Mouse (Mus musculus): ENCODE results near the gene Acta1. TPM values are rescaled to one million over a fixed set of nuclear protein-coding genes. Genes with fewer than 3 reads are reported as not detected.

Acta1 gene
- polyA plus RNA-seq, 1 experiment from 2014 or later, result 1.8 TPM

GRCm38 (mm10) chr8:123854252-123854651 lies 40.3 kb downstream of the Acta1 start:
- 78% methylated on average over 1 of the region's 1 CpGs for WGBS
- Histone ChIP-seq H3K4me3 (replicated peaks; ENCODE audit: low read depth, low read length) (no peak overlapping the region), H3K4me1 (replicated peaks; ENCODE audit: insufficient read depth, low read length) (no peaks in the 10 kb centered on the region), H3K9ac (ENCODE audit: low read depth, low read length) (no peak overlapping the region), H3K27me3 (ENCODE audit: insufficient read depth, low read length) (no peaks in the 10 kb centered on the region), H3K27ac (no peak overlapping the region), H3K9me3 (replicated peaks; ENCODE audit: low read length) (no peaks in the 10 kb centered on the region), H3K4me2 (ENCODE audit: low read length) (no peak overlapping the region), H3K36me3 (ENCODE audit: insufficient read depth, low read length) (no peaks in the 10 kb centered on the region)
- no peak for ATAC-seq (replicated peaks; ENCODE audit: low FRiP score, low read depth)
- DNase-seq (ENCODE audit: low spot score), result no peak
- TF ChIP-seq CTCF (IDR thresholded peaks at IDR 0.05; ENCODE audit: low read depth), result no peak

GRCm38 (mm10) chr8:123851590-123851989 lies 43.0 kb downstream of the Acta1 start:
- Histone ChIP-seq H3K4me2 (ENCODE audit: low read length) (no peak overlapping the region), H3K9me3 (replicated peaks; ENCODE audit: low read length) (no peaks in the 10 kb centered on the region), H3K27ac (no peak overlapping the region), H3K27me3 (ENCODE audit: insufficient read depth, low read length) (no peaks in the 10 kb centered on the region), H3K9ac (ENCODE audit: low read depth, low read length) (no peak overlapping the region), H3K4me1 (replicated peaks; ENCODE audit: insufficient read depth, low read length) (no peaks in the 10 kb centered on the region), H3K36me3 (ENCODE audit: insufficient read depth, low read length) (no peaks in the 10 kb centered on the region), H3K4me3 (replicated peaks; ENCODE audit: low read depth, low read length) (no peak overlapping the region)
- DNase-seq (ENCODE audit: low spot score), result no peak
- no peak for ATAC-seq (replicated peaks; ENCODE audit: low FRiP score, low read depth)
- TF ChIP-seq CTCF (IDR thresholded peaks at IDR 0.05; ENCODE audit: low read depth), result no peak
- 33% methylated on average over 5 of the region's 5 CpGs for WGBS

GRCm38 (mm10) chr8:123849352-123849751 lies 45.2 kb downstream of the Acta1 start:
- no peaks in the 10 kb centered on the region for H3K4me1 ChIP-seq (replicated peaks; ENCODE audit: insufficient read depth, low read length)
- H3K9ac ChIP-seq (ENCODE audit: low read depth, low read length), result no peak overlapping the region
- ATAC-seq (replicated peaks; ENCODE audit: low FRiP score, low read depth), result no peak
- H3K36me3 ChIP-seq (ENCODE audit: insufficient read depth, low read length), result no peaks in the 10 kb centered on the region
- H3K4me2 ChIP-seq (ENCODE audit: low read length), result no peak overlapping the region
- DNase-seq (ENCODE audit: low spot score), result no peak
- TF ChIP-seq CTCF (IDR thresholded peaks at IDR 0.05; ENCODE audit: low read depth), result no peak
- H3K27ac ChIP-seq, result no peak overlapping the region
- no peak overlapping the region for H3K4me3 ChIP-seq (replicated peaks; ENCODE audit: low read depth, low read length)
- no peaks in the 10 kb centered on the region for H3K9me3 ChIP-seq (replicated peaks; ENCODE audit: low read length)
- WGBS, result 90% methylated on average over 4 of the region's 4 CpGs
- no peaks in the 10 kb centered on the region for H3K27me3 ChIP-seq (ENCODE audit: insufficient read depth, low read length)

GRCm38 (mm10) chr8:123847546-123847945 lies 47.0 kb downstream of the Acta1 start:
- Histone ChIP-seq H3K36me3 (ENCODE audit: insufficient read depth, low read length) (no peaks in the 10 kb centered on the region), H3K27me3 (ENCODE audit: insufficient read depth, low read length) (no peaks in the 10 kb centered on the region), H3K4me3 (replicated peaks; ENCODE audit: low read depth, low read length) (no peak overlapping the region), H3K9ac (ENCODE audit: low read depth, low read length) (no peak overlapping the region), H3K27ac (no peak overlapping the region), H3K4me1 (replicated peaks; ENCODE audit: insufficient read depth, low read length) (no peaks in the 10 kb centered on the region), H3K4me2 (ENCODE audit: low read length) (no peak overlapping the region), H3K9me3 (replicated peaks; ENCODE audit: low read length) (no peaks in the 10 kb centered on the region)
- no peak for TF ChIP-seq CTCF (IDR thresholded peaks at IDR 0.05; ENCODE audit: low read depth)
- WGBS, result 55% methylated on average over 3 of the region's 3 CpGs
- DNase-seq (ENCODE audit: low spot score) (no peak), ATAC-seq (replicated peaks; ENCODE audit: low FRiP score, low read depth) (no peak)

- ATAC-seq (replicated peaks; ENCODE audit: low FRiP score, low read depth) (no peak), DNase-seq (ENCODE audit: low spot score) (no peak)
- Histone ChIP-seq H3K9me3 (replicated peaks; ENCODE audit: low read length) (no peaks in the 10 kb centered on the region), H3K9ac (ENCODE audit: low read depth, low read length) (no peak overlapping the region), H3K4me2 (ENCODE audit: low read length) (no peak overlapping the region), H3K4me3 (replicated peaks; ENCODE audit: low read depth, low read length) (no peak overlapping the region), H3K27ac (no peak overlapping the region), H3K27me3 (ENCODE audit: insufficient read depth, low read length) (no peaks in the 10 kb centered on the region), H3K36me3 (ENCODE audit: insufficient read depth, low read length) (no peaks in the 10 kb centered on the region), H3K4me1 (replicated peaks; ENCODE audit: insufficient read depth, low read length) (no peaks in the 10 kb centered on the region)
- no peak for TF ChIP-seq CTCF (IDR thresholded peaks at IDR 0.05; ENCODE audit: low read depth)
- 81% methylated on average over 12 of the region's 12 CpGs for WGBS
Observed at GRCm38 (mm10) chr8:123846509-123846908, 48.0 kb downstream of the Acta1 start.

- ATAC-seq (replicated peaks; ENCODE audit: low FRiP score, low read depth) (no peak), DNase-seq (ENCODE audit: low spot score) (no peak)
- H3K4me3 ChIP-seq (replicated peaks; ENCODE audit: low read depth, low read length), result no peak overlapping the region
- no peak for TF ChIP-seq CTCF (IDR thresholded peaks at IDR 0.05; ENCODE audit: low read depth)
- no peak overlapping the region for H3K4me2 ChIP-seq (ENCODE audit: low read length)
- H3K9ac ChIP-seq (ENCODE audit: low read depth, low read length), result no peak overlapping the region
- no peak overlapping the region for H3K27ac ChIP-seq
- H3K9me3 ChIP-seq (replicated peaks; ENCODE audit: low read length), result no peaks in the 10 kb centered on the region
- H3K36me3 ChIP-seq (ENCODE audit: insufficient read depth, low read length), result no peaks in the 10 kb centered on the region
- 90% methylated on average over 10 of the region's 10 CpGs for WGBS
- no peaks in the 10 kb centered on the region for H3K4me1 ChIP-seq (replicated peaks; ENCODE audit: insufficient read depth, low read length)
- no peaks in the 10 kb centered on the region for H3K27me3 ChIP-seq (ENCODE audit: insufficient read depth, low read length)
Observed at GRCm38 (mm10) chr8:123845991-123846390, 48.6 kb downstream of the Acta1 start.

GRCm38 (mm10) chr8:123845114-123845513 lies 49.4 kb downstream of the Acta1 start:
- DNase-seq (ENCODE audit: low spot score) (no peak), ATAC-seq (replicated peaks; ENCODE audit: low FRiP score, low read depth) (no peak)
- Histone ChIP-seq H3K4me3 (replicated peaks; ENCODE audit: low read depth, low read length) (no peak overlapping the region), H3K4me2 (ENCODE audit: low read length) (no peak overlapping the region), H3K27me3 (ENCODE audit: insufficient read depth, low read length) (no peaks in the 10 kb centered on the region), H3K9ac (ENCODE audit: low read depth, low read length) (no peak overlapping the region), H3K36me3 (ENCODE audit: insufficient read depth, low read length) (no peaks in the 10 kb centered on the region), H3K27ac (no peak overlapping the region), H3K9me3 (replicated peaks; ENCODE audit: low read length) (no peaks in the 10 kb centered on the region), H3K4me1 (replicated peaks; ENCODE audit: insufficient read depth, low read length) (no peaks in the 10 kb centered on the region)
- TF ChIP-seq CTCF (IDR thresholded peaks at IDR 0.05; ENCODE audit: low read depth), result no peak
- WGBS, result 72% methylated on average over 13 of the region's 13 CpGs

All from kidney, postnatal 0 days (tissue).